ENCODE assay signal across 23 mouse cellular contexts in genomic region chr11:54618841-54619240, GRCm38 (mm10).
"Had no signal": no experiment of that assay in that cellular context is flagged by ENCODE, and none has a peak within 500 bp of the region (broad histone marks: within the 10 kb centered on the region; RNA-seq: fewer than 3 reads in every experiment).

No protein-coding gene starts in this region.

- H3K9me3 ChIP-seq: intestine, embryonic 15.5 days; limb, embryonic 13.5 days; midbrain, embryonic 12.5 days; midbrain, embryonic 15.5 days; neural tube, embryonic 13.5 days; stomach, embryonic 15.5 days had no signal

- ATAC-seq: intestine, embryonic 15.5 days; liver, postnatal 0 days; midbrain, embryonic 15.5 days had no signal

- H3K4me1 ChIP-seq: intestine, embryonic 15.5 days; midbrain, embryonic 12.5 days; neural tube, embryonic 13.5 days; stomach, embryonic 15.5 days had no signal

- H3K4me2 ChIP-seq: intestine, embryonic 15.5 days; limb, embryonic 13.5 days; lung, embryonic 14.5 days; midbrain, embryonic 12.5 days; midbrain, embryonic 15.5 days; neural tube, embryonic 13.5 days; stomach, embryonic 15.5 days had no signal

- H3K4me3 ChIP-seq: intestine, embryonic 15.5 days; limb, embryonic 13.5 days; midbrain, embryonic 12.5 days; midbrain, embryonic 15.5 days; myocyte; neural tube, embryonic 13.5 days; stomach, embryonic 15.5 days had no signal

- H3K9ac ChIP-seq: intestine, embryonic 15.5 days; limb, embryonic 13.5 days; liver, embryonic 14.5 days; liver, postnatal 0 days; lung, embryonic 14.5 days; midbrain, embryonic 12.5 days; midbrain, embryonic 15.5 days; neural tube, embryonic 13.5 days; stomach, embryonic 15.5 days had no signal

- H3K36me3 ChIP-seq: intestine, embryonic 15.5 days; stomach, embryonic 15.5 days had no signal

- H3K27ac ChIP-seq: intestine, embryonic 15.5 days; limb, embryonic 13.5 days; liver, embryonic 14.5 days; midbrain, embryonic 12.5 days; midbrain, embryonic 15.5 days; neural tube, embryonic 13.5 days; stomach, embryonic 15.5 days had no signal

- H3K27me3 ChIP-seq: intestine, embryonic 15.5 days; limb, embryonic 13.5 days; midbrain, embryonic 12.5 days; midbrain, embryonic 15.5 days; neural tube, embryonic 13.5 days; stomach, embryonic 15.5 days had no signal

- DNase-seq: kidney, adult 11 months; kidney, adult 9 months; kidney, postnatal 14 days; kidney, postnatal 4 days; left cerebral cortex, postnatal 4 days; liver; liver, postnatal 0 days; lung, embryonic 14.5 days; lung, postnatal 10 days; lung, postnatal 4 days; retina, postnatal 1 day; right cerebral cortex, postnatal 25 days; spleen, adult 18-20 months; thymus, adult 18-20 months; thymus, postnatal 36 days had no signal
